Mouse (Mus musculus): ENCODE measurements around the gene Afmid. TPM values are rescaled to one million over a fixed set of nuclear protein-coding genes. Genes with fewer than 3 reads are reported as not detected.
A peak's percentile ranks its signal among the peaks of the same experiment; 100 is the strongest.

Afmid gene
- 3.3 and 4.3 TPM in 2 replicates for polyA plus RNA-seq (2014; fragmentation: Nextera tagmentation; extraction: Ambion mirVana)

DNA sequence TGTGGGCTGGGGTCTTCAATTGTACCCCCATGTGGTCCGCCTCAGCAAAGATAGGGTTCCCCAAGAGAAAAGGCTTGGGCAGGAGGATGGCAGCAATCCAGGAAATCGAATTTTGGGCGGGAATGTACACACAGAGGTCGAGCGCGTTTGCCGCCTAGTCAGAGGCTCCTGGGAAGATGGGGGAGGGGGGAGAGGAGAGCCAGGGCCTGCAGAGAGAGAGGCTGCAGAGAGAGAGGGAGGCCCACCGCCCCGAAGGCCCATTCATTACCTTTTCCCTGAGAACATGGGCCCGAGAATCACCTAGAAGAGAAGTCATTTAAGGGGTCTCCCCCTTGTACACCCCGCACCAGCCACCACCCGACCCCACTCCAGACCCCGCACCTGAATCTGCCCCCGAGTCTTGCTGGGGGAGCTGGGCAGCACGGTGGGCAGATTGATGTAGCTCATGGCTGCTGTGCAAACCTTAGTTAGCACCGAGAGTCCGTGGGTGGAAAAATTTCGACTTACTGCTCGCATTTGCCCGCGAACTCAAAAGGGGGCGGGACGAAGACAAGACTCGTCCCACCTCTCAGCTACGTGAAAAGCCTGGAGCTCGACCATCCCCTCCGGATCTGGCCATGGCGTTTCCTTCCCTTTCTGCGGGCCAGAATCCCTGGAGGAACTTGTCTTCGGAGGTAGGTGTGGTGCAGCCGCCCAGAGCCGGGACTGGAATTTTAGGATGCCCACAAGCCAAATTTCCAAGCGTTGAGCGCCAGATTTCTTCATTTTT is at the start of gene Afmid, which contains the start of gene Tk1:
TSS of gene Afmid (plus strand) at position 592 of the 769 bp plus-strand sequence.
TSS of gene Tk1 (minus strand) at position 760 of the 769 bp plus-strand sequence.
- no peaks in the 10 kb centered on the region; the same call in 1 of the 2 replicates for H3K36me3 ChIP-seq (replicated peaks; ENCODE audit: control insufficient read depth, insufficient read depth, low read depth, low read length)
- no peaks in the 10 kb centered on the region for H3K27me3 ChIP-seq (ENCODE audit: control insufficient read depth, insufficient read depth, low read length)
- H3K9me3 ChIP-seq (replicated peaks; ENCODE audit: control insufficient read depth, low read length): no peaks in the 10 kb centered on the region
- H3K4me3 ChIP-seq (ENCODE audit: low read depth, low read length): peak within 1 kb of the TSS; percentile 67
- H3K4me1 ChIP-seq (ENCODE audit: control insufficient read depth, insufficient read depth, low read length): peaks cover 3% of the 10 kb centered on the region
- peak within 1 kb of the TSS; percentile 89 for H3K27ac ChIP-seq (replicated peaks; ENCODE audit: low read depth, low read length)
- peak within 1 kb of the TSS; percentile 62 for H3K4me2 ChIP-seq (ENCODE audit: low read depth, low read length)
- H3K9ac ChIP-seq (replicated peaks; ENCODE audit: low read length): peak within 1 kb of the TSS; percentile 81
- 0% methylated on average over 34 of the region's 34 CpGs for WGBS
- ATAC-seq (replicated peaks; ENCODE audit: insufficient number of reproducible peaks, low FRiP score, low TSS enrichment, low read depth): peak; percentile 45
- peak; percentile 94 for DNase-seq (ENCODE audit: low spot score)

DNA sequence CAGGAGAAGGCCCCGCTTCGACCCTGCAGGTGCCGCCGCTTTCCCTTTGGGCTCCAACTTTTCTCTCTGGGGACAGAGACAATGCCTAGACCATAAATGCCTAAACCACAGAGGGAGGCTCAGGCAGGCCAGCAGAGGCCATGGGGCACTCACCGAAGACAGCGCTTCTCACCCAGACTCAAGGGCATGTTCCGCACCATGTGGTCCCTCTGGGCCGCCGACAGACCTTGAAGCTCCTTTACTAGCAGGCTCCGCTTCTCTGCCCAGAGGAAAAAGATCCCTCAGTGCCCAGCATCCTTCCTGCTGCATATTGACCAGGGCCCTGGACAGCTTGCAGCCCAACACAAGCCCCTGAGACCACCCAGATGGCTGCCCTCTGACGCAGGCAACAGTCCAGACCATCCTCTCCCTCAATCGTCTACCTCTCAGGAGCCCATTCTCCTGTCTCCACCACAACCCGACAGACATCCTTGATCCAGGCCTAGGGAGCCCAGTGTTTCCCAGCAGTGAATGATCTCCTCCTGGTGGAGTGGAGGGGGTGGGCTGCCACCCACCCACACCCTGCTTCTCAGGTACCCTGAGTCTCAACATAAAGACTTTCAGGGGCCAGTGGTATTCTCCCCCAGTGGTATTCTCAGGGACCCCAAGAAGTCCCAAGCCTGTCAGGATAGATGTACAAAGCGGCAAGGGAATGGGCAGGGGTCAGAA is 49.5 kb upstream of the Afmid start:
- no peaks in the 10 kb centered on the region for H3K36me3 ChIP-seq (replicated peaks; ENCODE audit: control insufficient read depth, insufficient read depth, low read depth, low read length)
- no peak overlapping the region for H3K4me3 ChIP-seq (ENCODE audit: low read depth, low read length)
- WGBS: 92% methylated on average over 14 of the region's 14 CpGs
- ATAC-seq (replicated peaks; ENCODE audit: insufficient number of reproducible peaks, low FRiP score, low TSS enrichment, low read depth) (no peak), DNase-seq (ENCODE audit: low spot score) (no peak)
- no peaks in the 10 kb centered on the region; the same call in 1 of the 2 replicates for H3K27me3 ChIP-seq (ENCODE audit: control insufficient read depth, insufficient read depth, low read length)
- H3K27ac ChIP-seq (replicated peaks; ENCODE audit: low read depth, low read length): no peak overlapping the region
- peaks cover 12% of the 10 kb centered on the region for H3K4me1 ChIP-seq (ENCODE audit: control insufficient read depth, insufficient read depth, low read length)
- H3K4me2 ChIP-seq (ENCODE audit: low read depth, low read length): no peak overlapping the region
- H3K9ac ChIP-seq (replicated peaks; ENCODE audit: low read length): no peak overlapping the region
- H3K9me3 ChIP-seq (replicated peaks; ENCODE audit: control insufficient read depth, low read length): no peaks in the 10 kb centered on the region

DNA sequence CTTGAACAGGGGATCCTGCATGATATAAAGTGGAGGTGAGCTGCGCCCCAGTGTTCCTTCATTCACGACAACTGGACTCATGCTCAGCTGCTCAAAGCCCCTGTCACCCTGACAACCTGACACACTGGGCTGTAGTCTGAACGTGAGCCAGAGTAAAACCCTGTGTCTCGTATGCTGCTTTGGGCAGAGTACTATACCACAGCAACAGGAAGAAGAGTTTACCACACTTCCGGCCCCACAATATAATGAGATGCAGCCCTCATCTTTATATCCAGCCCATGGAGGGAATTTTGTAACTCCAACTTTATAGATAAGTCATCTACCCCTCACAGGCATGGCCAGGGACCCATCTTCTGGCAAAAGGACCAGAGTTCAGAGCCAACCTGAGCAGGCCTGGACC is 48.6 kb upstream of the Afmid start:
- Histone ChIP-seq H3K4me3 (ENCODE audit: low read depth, low read length) (no peak overlapping the region), H3K9me3 (replicated peaks; ENCODE audit: control insufficient read depth, low read length) (no peaks in the 10 kb centered on the region), H3K4me2 (ENCODE audit: low read depth, low read length) (no peak overlapping the region), H3K36me3 (replicated peaks; ENCODE audit: control insufficient read depth, insufficient read depth, low read depth, low read length) (no peaks in the 10 kb centered on the region), H3K4me1 (ENCODE audit: control insufficient read depth, insufficient read depth, low read length) (peaks cover 12% of the 10 kb centered on the region), H3K9ac (replicated peaks; ENCODE audit: low read length) (no peak overlapping the region), H3K27me3 (ENCODE audit: control insufficient read depth, insufficient read depth, low read length) (no peaks in the 10 kb centered on the region; the same call in none of the 2 replicates), H3K27ac (replicated peaks; ENCODE audit: low read depth, low read length) (no peak overlapping the region)
- ATAC-seq (replicated peaks; ENCODE audit: insufficient number of reproducible peaks, low FRiP score, low TSS enrichment, low read depth) (no peak), DNase-seq (ENCODE audit: low spot score) (no peak)
- WGBS: 90% methylated on average over 5 of the region's 5 CpGs

DNA sequence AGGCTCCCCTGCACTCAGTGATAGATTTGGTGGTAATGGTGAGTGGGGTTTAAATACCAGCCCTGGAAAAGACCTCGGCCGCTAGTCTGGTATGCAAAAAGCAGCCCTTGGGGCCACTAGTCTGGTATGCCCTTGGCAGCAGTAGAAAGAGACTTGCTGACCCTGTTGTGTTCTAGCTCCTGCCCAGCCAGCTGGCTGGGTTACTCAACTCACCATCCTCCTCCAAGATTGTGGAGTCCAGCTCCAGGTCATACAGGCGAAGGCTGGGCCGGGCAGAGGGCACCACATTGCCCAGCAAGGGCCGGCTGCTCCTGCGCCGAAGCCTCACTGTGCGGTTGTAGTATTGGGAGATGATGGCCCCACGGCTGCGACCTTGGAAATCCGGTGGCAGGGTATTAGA is 47.7 kb upstream of the Afmid start:
- no peak for ATAC-seq (replicated peaks; ENCODE audit: insufficient number of reproducible peaks, low FRiP score, low TSS enrichment, low read depth)
- WGBS: 92% methylated on average over 11 of the region's 11 CpGs
- Histone ChIP-seq H3K4me3 (ENCODE audit: low read depth, low read length) (no peak overlapping the region), H3K4me2 (ENCODE audit: low read depth, low read length) (no peak overlapping the region), H3K9ac (replicated peaks; ENCODE audit: low read length) (no peak overlapping the region), H3K9me3 (replicated peaks; ENCODE audit: control insufficient read depth, low read length) (no peaks in the 10 kb centered on the region), H3K27ac (replicated peaks; ENCODE audit: low read depth, low read length) (no peak overlapping the region), H3K36me3 (replicated peaks; ENCODE audit: control insufficient read depth, insufficient read depth, low read depth, low read length) (no peaks in the 10 kb centered on the region), H3K27me3 (ENCODE audit: control insufficient read depth, insufficient read depth, low read length) (peaks cover 5% of the 10 kb centered on the region), H3K4me1 (ENCODE audit: control insufficient read depth, insufficient read depth, low read length) (peaks cover 12% of the 10 kb centered on the region)
- DNase-seq (ENCODE audit: low spot score): no peak

DNA sequence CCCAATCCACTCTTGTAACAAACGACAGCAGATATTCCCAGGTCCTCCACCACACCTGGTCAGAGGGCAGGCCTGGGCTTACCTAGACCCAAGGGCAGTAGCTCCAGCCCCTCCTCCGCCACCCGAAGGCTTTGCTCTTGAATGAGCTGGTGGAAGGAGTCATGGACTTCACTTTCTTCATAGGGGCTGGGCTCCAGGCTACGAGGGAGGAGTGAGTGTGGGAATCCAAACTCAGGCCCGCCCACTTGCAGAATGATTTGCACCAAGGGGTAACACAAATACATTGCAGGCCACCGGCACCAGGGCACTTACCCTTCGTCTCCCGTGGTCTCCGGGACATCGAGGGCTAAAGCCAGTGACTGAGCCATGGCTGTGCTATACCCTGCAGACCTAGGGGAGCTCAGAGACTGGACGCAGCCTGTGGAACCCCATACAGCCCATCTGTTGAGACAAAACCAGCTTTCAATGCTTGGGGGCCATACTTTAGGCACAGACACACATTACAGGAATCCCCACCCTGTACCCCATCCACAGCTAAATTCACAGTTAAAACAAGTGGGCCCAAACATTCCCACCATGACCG is 46.8 kb upstream of the Afmid start:
- Histone ChIP-seq H3K36me3 (replicated peaks; ENCODE audit: control insufficient read depth, insufficient read depth, low read depth, low read length) (no peaks in the 10 kb centered on the region), H3K27ac (replicated peaks; ENCODE audit: low read depth, low read length) (0 out of 2 replicates have a peak overlapping the region, but pooled peaks have one; percentile 47), H3K4me2 (ENCODE audit: low read depth, low read length) (peak overlapping the region; percentile 81), H3K4me3 (ENCODE audit: low read depth, low read length) (peak overlapping the region; percentile 39), H3K9ac (replicated peaks; ENCODE audit: low read length) (peak overlapping the region; percentile 72), H3K9me3 (replicated peaks; ENCODE audit: control insufficient read depth, low read length) (no peaks in the 10 kb centered on the region), H3K27me3 (ENCODE audit: control insufficient read depth, insufficient read depth, low read length) (peaks cover 5% of the 10 kb centered on the region), H3K4me1 (ENCODE audit: control insufficient read depth, insufficient read depth, low read length) (peaks cover 12% of the 10 kb centered on the region)
- no peak for ATAC-seq (replicated peaks; ENCODE audit: insufficient number of reproducible peaks, low FRiP score, low TSS enrichment, low read depth)
- no peak for DNase-seq (ENCODE audit: low spot score)
- WGBS: 56% methylated on average over 12 of the region's 12 CpGs

DNA sequence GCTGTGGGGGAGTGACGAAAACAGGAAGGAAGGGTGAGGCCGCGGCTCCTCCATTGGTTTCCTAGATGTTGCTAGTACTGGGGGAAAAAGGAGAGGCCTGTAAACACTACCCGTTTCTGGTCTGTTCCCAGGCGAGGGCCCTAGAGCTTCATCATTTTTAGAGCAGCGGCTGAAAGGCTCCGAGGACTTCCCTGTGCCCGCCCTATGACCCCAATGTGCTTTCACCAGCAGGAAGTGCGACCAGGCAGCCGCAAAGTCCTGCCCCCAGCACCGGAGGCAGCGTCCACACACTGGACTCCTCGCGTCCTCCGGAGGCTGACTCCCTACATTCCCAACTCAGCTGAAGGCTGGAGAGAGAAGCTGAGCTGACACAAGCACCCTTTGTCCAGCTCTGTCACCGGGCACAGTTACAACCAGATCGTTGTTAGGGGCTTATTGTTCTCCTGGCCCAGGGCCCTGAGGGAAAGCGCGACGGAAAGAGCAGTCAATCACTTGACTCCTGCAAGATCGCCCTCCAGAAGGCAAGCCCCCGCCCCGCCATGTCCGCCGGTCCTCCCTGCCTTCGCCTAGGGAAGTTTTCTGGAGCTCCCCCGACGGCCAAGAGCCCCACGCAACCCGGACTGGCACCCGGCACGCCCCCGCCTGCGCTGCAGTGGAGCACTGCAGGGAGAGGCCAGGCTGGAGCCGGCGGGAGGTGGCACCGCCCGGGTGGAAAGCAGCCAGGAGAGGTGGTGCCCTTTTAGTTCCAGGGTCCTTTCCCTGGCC is 46.1 kb upstream of the Afmid start:
- Histone ChIP-seq H3K9ac (replicated peaks; ENCODE audit: low read length) (peak overlapping the region; percentile 72), H3K27ac (replicated peaks; ENCODE audit: low read depth, low read length) (peak overlapping the region; percentile 62), H3K36me3 (replicated peaks; ENCODE audit: control insufficient read depth, insufficient read depth, low read depth, low read length) (no peaks in the 10 kb centered on the region), H3K4me2 (ENCODE audit: low read depth, low read length) (peak overlapping the region; percentile 81), H3K27me3 (ENCODE audit: control insufficient read depth, insufficient read depth, low read length) (peaks cover 5% of the 10 kb centered on the region), H3K9me3 (replicated peaks; ENCODE audit: control insufficient read depth, low read length) (no peaks in the 10 kb centered on the region), H3K4me1 (ENCODE audit: control insufficient read depth, insufficient read depth, low read length) (peaks cover 12% of the 10 kb centered on the region), H3K4me3 (ENCODE audit: low read depth, low read length) (peak overlapping the region; percentile 39)
- DNase-seq (ENCODE audit: low spot score): peak; percentile 64
- WGBS: 2% methylated on average over 36 of the region's 38 CpGs
- ATAC-seq (replicated peaks; ENCODE audit: insufficient number of reproducible peaks, low FRiP score, low TSS enrichment, low read depth): peak; percentile 9; the same call in 1 of the 2 replicates

DNA sequence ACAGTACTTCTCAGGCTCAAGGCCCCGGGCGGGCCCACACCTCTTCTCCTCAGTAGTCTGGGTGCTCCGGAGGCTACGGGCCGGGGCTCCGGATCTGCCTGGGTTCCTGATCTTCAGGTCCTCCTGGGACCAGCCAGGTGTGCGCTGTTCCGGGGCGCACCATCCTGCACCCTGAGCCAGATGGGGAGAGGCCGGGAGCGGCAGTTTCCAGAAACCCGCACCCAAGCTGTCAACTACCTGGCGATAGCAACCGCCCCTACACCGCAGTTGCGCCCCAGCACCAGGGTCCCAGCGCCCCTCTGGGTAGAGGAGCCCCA is 45.6 kb upstream of the Afmid start:
- peak overlapping the region; percentile 39 for H3K4me3 ChIP-seq (ENCODE audit: low read depth, low read length)
- H3K36me3 ChIP-seq (replicated peaks; ENCODE audit: control insufficient read depth, insufficient read depth, low read depth, low read length): no peaks in the 10 kb centered on the region
- DNase-seq (ENCODE audit: low spot score) (no peak), ATAC-seq (replicated peaks; ENCODE audit: insufficient number of reproducible peaks, low FRiP score, low TSS enrichment, low read depth) (no peak)
- H3K27me3 ChIP-seq (ENCODE audit: control insufficient read depth, insufficient read depth, low read length): peaks cover 5% of the 10 kb centered on the region
- peaks cover 12% of the 10 kb centered on the region for H3K4me1 ChIP-seq (ENCODE audit: control insufficient read depth, insufficient read depth, low read length)
- H3K9me3 ChIP-seq (replicated peaks; ENCODE audit: control insufficient read depth, low read length): no peaks in the 10 kb centered on the region
- H3K4me2 ChIP-seq (ENCODE audit: low read depth, low read length): peak overlapping the region; percentile 81
- H3K27ac ChIP-seq (replicated peaks; ENCODE audit: low read depth, low read length): peak overlapping the region; percentile 62
- peak overlapping the region; percentile 72 for H3K9ac ChIP-seq (replicated peaks; ENCODE audit: low read length)
- under 1% methylated on average over 17 of the region's 17 CpGs for WGBS

All from embryonic facial prominence, embryonic 11.5 days (tissue).